ENCODE assay signal across 13 mouse cellular contexts in the genomic region with DNA sequence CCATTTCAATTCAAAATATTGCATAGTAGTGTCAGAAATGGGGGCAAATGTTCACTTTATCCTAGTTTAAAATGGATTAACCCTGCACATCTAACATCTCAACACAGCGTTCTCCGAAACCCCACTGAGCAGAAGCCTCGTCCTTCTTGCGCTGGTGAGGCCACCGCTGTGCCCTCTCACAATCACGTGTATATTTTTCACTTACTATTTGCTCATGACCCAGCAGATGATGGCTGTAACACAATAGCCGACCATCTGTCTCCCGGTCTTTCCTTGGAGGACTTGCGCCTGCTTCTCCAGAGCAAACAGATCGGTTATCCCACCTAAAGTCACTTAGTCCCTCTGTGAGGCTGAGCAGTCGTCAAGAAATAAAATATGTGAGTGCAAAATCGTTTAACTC.
DNase-seq lines count a peak whose midpoint lies in the region; ATAC-seq and TF ChIP-seq lines count a peak whose summit lies in the region.
"Had no signal": no experiment of that assay in that cellular context is flagged by ENCODE, and none has a peak within 500 bp of the region (broad histone marks: within the 10 kb centered on the region; RNA-seq: fewer than 3 reads in every experiment).

No protein-coding gene starts in this region.

- no peak overlapping the region for H3K4me3 ChIP-seq in intestine, embryonic 15.5 days (replicated peaks)
- H3K4me3 ChIP-seq in intestine, postnatal 0 days (ENCODE audit: low read depth, low read length) = no peak overlapping the region
- H3K4me3 ChIP-seq in heart, embryonic 10.5 days = no peak overlapping the region
- H3K4me3 ChIP-seq: heart, embryonic 15.5 days; liver, embryonic 13.5 days; megakaryocyte, embryonic 14.5 days had no signal

- WGBS in intestine, embryonic 15.5 days = 36% methylated on average over 12 of the region's 12 CpGs
- WGBS in intestine, postnatal 0 days = 38% methylated on average over 12 of the region's 12 CpGs
- 78% methylated on average over 12 of the region's 12 CpGs for WGBS in heart, embryonic 10.5 days

- TF ChIP-seq CTCF in intestine, postnatal 0 days (IDR thresholded peaks at IDR 0.05; ENCODE audit: low read depth) = no peak

- 0 out of 2 replicates have a peak, but pooled peaks have one; percentile 42 for ATAC-seq in intestine, embryonic 15.5 days
- no peak for ATAC-seq in intestine, postnatal 0 days

- H3K27me3 ChIP-seq in intestine, embryonic 15.5 days (replicated peaks) = no peaks in the 10 kb centered on the region
- H3K27me3 ChIP-seq in intestine, postnatal 0 days (replicated peaks; ENCODE audit: control insufficient read depth, insufficient read depth, low read length) = no peaks in the 10 kb centered on the region
- no peaks in the 10 kb centered on the region for H3K27me3 ChIP-seq in heart, embryonic 10.5 days (ENCODE audit: insufficient read depth, poor library complexity, severe bottlenecking)
- H3K27me3 ChIP-seq: heart, embryonic 15.5 days; liver, embryonic 13.5 days; megakaryocyte, embryonic 14.5 days had no signal

- no peaks in the 10 kb centered on the region for H3K9me3 ChIP-seq in intestine, embryonic 15.5 days
- H3K9me3 ChIP-seq in intestine, postnatal 0 days (ENCODE audit: control insufficient read depth) = no peaks in the 10 kb centered on the region
- no peaks in the 10 kb centered on the region for H3K9me3 ChIP-seq in heart, embryonic 10.5 days
- H3K9me3 ChIP-seq: heart, embryonic 15.5 days; liver, embryonic 13.5 days; megakaryocyte, embryonic 14.5 days had no signal

- H3K36me3 ChIP-seq in intestine, embryonic 15.5 days = no peaks in the 10 kb centered on the region
- no peaks in the 10 kb centered on the region; the same call in 1 of the 2 replicates for H3K36me3 ChIP-seq in intestine, postnatal 0 days (ENCODE audit: control insufficient read depth, insufficient read depth)
- no peaks in the 10 kb centered on the region for H3K36me3 ChIP-seq in heart, embryonic 10.5 days
- H3K36me3 ChIP-seq: heart, embryonic 15.5 days; liver, embryonic 13.5 days had no signal

- peak; percentile 24 for DNase-seq in cerebellum, adult 11 months
- DNase-seq in embryo, embryonic 11 days = peak; percentile 30
- DNase-seq in neural tube, embryonic 10.5 days (ENCODE audit: extremely low spot score, low spot score) = peak; percentile 36
- no peak for DNase-seq in frontal cortex, postnatal 10 days (ENCODE audit: low spot score in 2 of 2)
- DNase-seq in ovary, postnatal 10 days (ENCODE audit: low spot score) = no peak
- no peak for DNase-seq in heart, embryonic 10.5 days (ENCODE audit: low spot score)
- DNase-seq: adrenal gland, postnatal 10 days; kidney, adult 11 months; liver, embryonic 13.5 days had no signal

- no peak overlapping the region for H3K27ac ChIP-seq in intestine, embryonic 15.5 days
- H3K27ac ChIP-seq in intestine, postnatal 0 days (ENCODE audit: low read depth, low read length) = no peak overlapping the region
- no peak overlapping the region for H3K27ac ChIP-seq in heart, embryonic 10.5 days
- H3K27ac ChIP-seq: heart, embryonic 15.5 days; liver, embryonic 13.5 days had no signal

- no peak overlapping the region for H3K4me2 ChIP-seq in intestine, embryonic 15.5 days (replicated peaks)
- no peak overlapping the region for H3K4me2 ChIP-seq in intestine, postnatal 0 days (replicated peaks; ENCODE audit: low read depth)
- H3K4me2 ChIP-seq: heart, embryonic 15.5 days; liver, embryonic 13.5 days had no signal

- no peak overlapping the region for H3K9ac ChIP-seq in intestine, embryonic 15.5 days
- H3K9ac ChIP-seq in intestine, postnatal 0 days (ENCODE audit: low read depth, low read length) = no peak overlapping the region
- H3K9ac ChIP-seq: heart, embryonic 15.5 days; liver, embryonic 13.5 days had no signal

- peaks cover 6% of the 10 kb centered on the region for H3K4me1 ChIP-seq in intestine, embryonic 15.5 days (replicated peaks)
- no peaks in the 10 kb centered on the region for H3K4me1 ChIP-seq in intestine, postnatal 0 days (replicated peaks; ENCODE audit: control insufficient read depth, insufficient read depth, low read length)
- H3K4me1 ChIP-seq in heart, embryonic 10.5 days = 0 out of 2 replicates have a peak, but pooled peaks cover 6% of the 10 kb centered on the region
- H3K4me1 ChIP-seq: megakaryocyte, embryonic 14.5 days had no signal

Comparison
In these comparisons a context has a peak if more than half of its experiments do, and no peak if none do; other contexts are left out.
1. DNase-seq: peak in cerebellum, adult 11 months (single experiment), embryo, embryonic 11 days (single experiment) and neural tube, embryonic 10.5 days (single experiment); none in frontal cortex, postnatal 10 days (0 of 2), ovary, postnatal 10 days (single experiment) and heart, embryonic 10.5 days (single experiment).